Mouse (Mus musculus) left cerebral cortex, postnatal 25 days (tissue): ENCODE measurements around the gene Cts7. TPM values are rescaled to one million over a fixed set of nuclear protein-coding genes. Genes with fewer than 3 reads are reported as not detected.

ENCODE experiments used
- DNase-seq, 2 experiments: peaks; one replicate each; pipeline ENCODE4 v3.0.0; 2022; ENCODE audit warnings: low spot score in 2 of 2, mixed read lengths in 1 of 2
- intact Hi-C: fragments of 180-260 bp; cut with DNase I; formaldehyde crosslinking; loops from one replicate; pipeline ENCODE4 v1.15.1; 2025
- microRNA-seq, 2 experiments: library from miRNA; unstranded; fragments of <30 nt; microRNA quantifications; one replicate each; pipeline ENCODE4 v1.2.0; 2022
- total RNA-seq, 2 experiments: library from RNA; stranded (reverse); gene quantifications; 2 replicates each; pipeline ENCODE4 v1.2.3; 2021

Cts7 gene
- not detected for total RNA-seq

DNA sequence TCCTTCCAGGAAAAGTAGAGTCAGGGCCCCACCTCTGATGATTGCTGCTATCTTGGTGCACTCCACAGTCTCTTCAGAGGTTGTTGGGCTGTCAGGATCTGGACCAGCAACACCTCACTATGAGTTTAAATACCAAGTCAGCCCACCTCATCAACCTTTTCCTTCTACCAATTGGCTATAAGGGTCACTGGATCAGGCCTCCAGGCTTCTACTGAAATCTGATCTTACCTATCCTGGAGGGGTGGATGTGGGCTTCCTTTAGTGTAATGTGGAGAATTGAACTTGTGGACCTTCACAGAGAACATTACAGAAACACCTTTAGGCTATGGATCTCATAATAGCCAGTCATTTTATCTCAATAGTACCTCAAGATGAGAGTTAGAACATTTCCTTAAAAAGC, at the start of gene Cts7:
Gene Cts7 (minus strand): TSS at position 101 of the 400 bp plus-strand sequence.
- no peak for DNase-seq

More for the DNA sequence above, at the start of gene Cts7:
- intact Hi-C loops = no loop called here

Small RNA genes within 50 kb of the gene (microRNA-seq; reads per million reads assigned to microRNA genes)
- gene Gm27704 = 0 reads per million in 2 experiments

Other genes starting within 250 kb of the Cts7 start
- gene Ctsr, start 193.9 kb downstream of the Cts7 start, total RNA-seq = not detected
- gene Cts6, start 154.8 kb downstream of the Cts7 start, total RNA-seq = not detected
- gene Cts8, start 102.8 kb downstream of the Cts7 start, total RNA-seq = not detected
- not detected for gene Gm49398, start 69.4 kb downstream of the Cts7 start, total RNA-seq
- not detected for gene Ctsm, start 183.6 kb upstream of the Cts7 start, total RNA-seq
- not detected for gene Gm49352, start 210.0 kb upstream of the Cts7 start, total RNA-seq
- not detected for gene Cts3, start 211.9 kb upstream of the Cts7 start, total RNA-seq